Mouse (Mus musculus): ENCODE measurements around the gene Gm7271. TPM values are rescaled to one million over a fixed set of nuclear protein-coding genes. Genes with fewer than 3 reads are reported as not detected.

Gm7271 gene
- not detected in 2 replicates for polyA plus RNA-seq (2012; rRNA removed)

DNA sequence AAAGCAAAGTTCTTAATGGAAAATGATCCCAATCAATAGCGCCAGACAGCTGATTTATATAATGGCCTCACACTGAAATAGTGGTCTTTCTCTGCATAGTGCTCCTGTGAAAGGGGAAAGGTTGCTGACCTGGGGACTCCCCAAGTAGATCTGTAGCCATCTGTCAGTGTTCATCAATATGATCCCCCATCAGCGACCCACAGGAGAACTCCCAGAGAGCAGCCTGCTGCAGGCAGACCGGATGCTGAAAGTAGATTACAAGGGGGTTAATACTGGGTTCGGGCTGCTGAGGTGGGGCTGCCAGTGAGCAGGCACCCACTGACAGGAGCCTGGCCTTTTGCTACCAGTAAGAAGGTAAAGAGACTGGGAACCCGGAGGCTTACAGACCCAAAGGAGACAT lies at the start of gene Gm7271:
Gene Gm7271 (plus strand): TSS at position 230 of the 400 bp plus-strand sequence.
- no peak for DNase-seq (ENCODE audit: low read depth in 1 of 2, low spot score in 2 of 2)
- WGBS = 60% methylated on average over 5 of the region's 5 CpGs
- H3K27me3 ChIP-seq (ENCODE audit: control insufficient read depth, insufficient read depth, low read length) = no peaks in the 10 kb centered on the region

DNA sequence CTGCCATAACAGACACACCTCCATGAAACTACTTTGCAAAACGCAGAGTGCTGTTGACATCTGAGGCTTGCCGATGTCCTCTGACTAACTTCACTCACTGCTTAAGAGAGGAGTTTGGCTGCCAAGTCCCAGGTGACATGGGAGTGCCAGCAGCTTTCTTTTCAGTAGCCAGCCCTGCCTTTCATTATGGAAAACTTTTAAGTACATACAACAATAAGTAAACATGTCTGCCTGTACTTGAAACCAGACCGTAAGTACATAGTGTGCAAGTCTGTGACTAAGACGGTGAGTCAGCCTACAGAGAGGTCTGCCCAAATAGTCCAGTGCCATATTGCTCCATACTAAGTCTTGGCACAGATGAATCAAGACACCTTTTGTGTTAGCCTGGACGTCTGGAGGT lies 46.7 kb upstream of the Gm7271 start:
- no peak for DNase-seq (ENCODE audit: low read depth in 1 of 2, low spot score in 2 of 2)
- TF ChIP-seq CTCF (IDR thresholded peaks at IDR 0.05; ENCODE audit: extremely low read depth, insufficient read depth, insufficient read length, insufficient replicate concordance) = no peak
- TF ChIP-seq POLR2A (IDR thresholded peaks at IDR 0.05; ENCODE audit: low read depth, low read length) = no peak
- Histone ChIP-seq H3K27ac (ENCODE audit: insufficient read depth, low read length) (no peak overlapping the region), H3K4me3 (ENCODE audit: extremely low read depth, insufficient read depth, insufficient read length) (no peak overlapping the region), H3K36me3 (ENCODE audit: control insufficient read depth, insufficient read depth, low read length) (no peaks in the 10 kb centered on the region), H3K4me1 (ENCODE audit: control insufficient read depth, insufficient read depth, insufficient read length) (no peaks in the 10 kb centered on the region), H3K27me3 (ENCODE audit: control insufficient read depth, insufficient read depth, low read length) (no peaks in the 10 kb centered on the region)
- WGBS = 90% methylated on average over 5 of the region's 5 CpGs

More for the DNA sequence above, at the start of gene Gm7271:
- Histone ChIP-seq H3K36me3 (ENCODE audit: control insufficient read depth, insufficient read depth, low read length) (no peaks in the 10 kb centered on the region), H3K27ac (ENCODE audit: insufficient read depth, low read length) (no peak within 1 kb of the TSS), H3K4me1 (ENCODE audit: control insufficient read depth, insufficient read depth, insufficient read length) (no peaks in the 10 kb centered on the region), H3K4me3 (ENCODE audit: extremely low read depth, insufficient read depth, insufficient read length) (no peak within 1 kb of the TSS)
- TF ChIP-seq POLR2A (IDR thresholded peaks at IDR 0.05; ENCODE audit: low read depth, low read length) = no peak
- no peak for TF ChIP-seq CTCF (IDR thresholded peaks at IDR 0.05; ENCODE audit: extremely low read depth, insufficient read depth, insufficient read length, insufficient replicate concordance)

DNA sequence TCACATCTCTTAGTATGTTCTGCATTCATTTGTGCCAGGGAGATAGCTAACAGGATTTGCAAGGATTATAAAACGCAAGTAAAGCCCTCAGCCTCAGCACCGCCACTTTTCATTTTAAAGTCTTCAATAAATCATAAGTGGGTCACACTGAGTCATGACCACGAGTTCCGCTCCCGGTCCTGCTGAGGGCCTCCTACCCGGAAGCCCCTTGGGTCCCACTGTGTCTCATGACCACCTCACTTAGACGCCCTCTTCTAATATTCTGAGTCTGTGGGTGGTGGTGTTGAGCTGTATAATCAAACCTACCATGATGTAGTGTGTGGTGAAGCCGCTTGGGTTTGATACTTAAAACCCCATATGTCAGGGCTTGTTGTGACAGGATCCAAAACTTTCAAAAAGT lies 46.1 kb upstream of the Gm7271 start:
- no peak overlapping the region for H3K27ac ChIP-seq (ENCODE audit: insufficient read depth, low read length)
- H3K4me1 ChIP-seq (ENCODE audit: control insufficient read depth, insufficient read depth, insufficient read length) = no peaks in the 10 kb centered on the region
- H3K27me3 ChIP-seq (ENCODE audit: control insufficient read depth, insufficient read depth, low read length) = no peaks in the 10 kb centered on the region
- H3K36me3 ChIP-seq (ENCODE audit: control insufficient read depth, insufficient read depth, low read length) = no peaks in the 10 kb centered on the region
- no peak overlapping the region for H3K4me3 ChIP-seq (ENCODE audit: extremely low read depth, insufficient read depth, insufficient read length)
- 68% methylated on average over 8 of the region's 8 CpGs for WGBS
- no peak for DNase-seq (ENCODE audit: low read depth in 1 of 2, low spot score in 2 of 2)
- no peak for TF ChIP-seq POLR2A (IDR thresholded peaks at IDR 0.05; ENCODE audit: low read depth, low read length)
- no peak for TF ChIP-seq CTCF (IDR thresholded peaks at IDR 0.05; ENCODE audit: extremely low read depth, insufficient read depth, insufficient read length, insufficient replicate concordance)

GRCm38 (mm10) chr5:76441431-76441830 lies 42.4 kb upstream of the Gm7271 start:
- no peaks in the 10 kb centered on the region for H3K36me3 ChIP-seq (ENCODE audit: control insufficient read depth, insufficient read depth, low read length)
- no peak for DNase-seq (ENCODE audit: low read depth in 1 of 2, low spot score in 2 of 2)
- H3K4me1 ChIP-seq (ENCODE audit: control insufficient read depth, insufficient read depth, insufficient read length) = no peaks in the 10 kb centered on the region
- H3K27me3 ChIP-seq (ENCODE audit: control insufficient read depth, insufficient read depth, low read length) = no peaks in the 10 kb centered on the region
- 78% methylated on average over 4 of the region's 4 CpGs for WGBS
- no peak overlapping the region for H3K4me3 ChIP-seq (ENCODE audit: extremely low read depth, insufficient read depth, insufficient read length)
- TF ChIP-seq CTCF (IDR thresholded peaks at IDR 0.05; ENCODE audit: extremely low read depth, insufficient read depth, insufficient read length, insufficient replicate concordance) = no peak
- no peak for TF ChIP-seq POLR2A (IDR thresholded peaks at IDR 0.05; ENCODE audit: low read depth, low read length)
- no peak overlapping the region for H3K27ac ChIP-seq (ENCODE audit: insufficient read depth, low read length)

- Histone ChIP-seq H3K4me1 (ENCODE audit: control insufficient read depth, insufficient read depth, insufficient read length) (no peaks in the 10 kb centered on the region), H3K27me3 (ENCODE audit: control insufficient read depth, insufficient read depth, low read length) (no peaks in the 10 kb centered on the region), H3K27ac (ENCODE audit: insufficient read depth, low read length) (no peak overlapping the region), H3K36me3 (ENCODE audit: control insufficient read depth, insufficient read depth, low read length) (no peaks in the 10 kb centered on the region), H3K4me3 (ENCODE audit: extremely low read depth, insufficient read depth, insufficient read length) (no peak overlapping the region)
- 79% methylated on average over 2 of the region's 2 CpGs for WGBS
- DNase-seq (ENCODE audit: low read depth in 1 of 2, low spot score in 2 of 2) = no peak
- TF ChIP-seq CTCF (IDR thresholded peaks at IDR 0.05; ENCODE audit: extremely low read depth, insufficient read depth, insufficient read length, insufficient replicate concordance) (no peak), POLR2A (IDR thresholded peaks at IDR 0.05; ENCODE audit: low read depth, low read length) (no peak)
Observed at GRCm38 (mm10) chr5:76474931-76475330, 8.9 kb upstream of the Gm7271 start.

GRCm38 (mm10) chr5:76476873-76477272 lies 7.0 kb upstream of the Gm7271 start:
- Histone ChIP-seq H3K36me3 (ENCODE audit: control insufficient read depth, insufficient read depth, low read length) (no peaks in the 10 kb centered on the region), H3K4me1 (ENCODE audit: control insufficient read depth, insufficient read depth, insufficient read length) (no peaks in the 10 kb centered on the region), H3K27me3 (ENCODE audit: control insufficient read depth, insufficient read depth, low read length) (no peaks in the 10 kb centered on the region), H3K27ac (ENCODE audit: insufficient read depth, low read length) (no peak overlapping the region), H3K4me3 (ENCODE audit: extremely low read depth, insufficient read depth, insufficient read length) (no peak overlapping the region)
- no peak for DNase-seq (ENCODE audit: low read depth in 1 of 2, low spot score in 2 of 2)
- 84% methylated on average over 4 of the region's 4 CpGs for WGBS
- TF ChIP-seq POLR2A (IDR thresholded peaks at IDR 0.05; ENCODE audit: low read depth, low read length) = no peak
- no peak for TF ChIP-seq CTCF (IDR thresholded peaks at IDR 0.05; ENCODE audit: extremely low read depth, insufficient read depth, insufficient read length, insufficient replicate concordance)

- DNase-seq (ENCODE audit: low read depth in 1 of 2, low spot score in 2 of 2) = no peak
Observed at GRCm38 (mm10) chr5:76477764-76478163, 6.1 kb upstream of the Gm7271 start.

More at GRCm38 (mm10) chr5:76477764-76478163, 6.1 kb upstream of the Gm7271 start:
- H3K27ac ChIP-seq (ENCODE audit: insufficient read depth, low read length) = no peak overlapping the region
- no peaks in the 10 kb centered on the region for H3K27me3 ChIP-seq (ENCODE audit: control insufficient read depth, insufficient read depth, low read length)
- no peaks in the 10 kb centered on the region for H3K4me1 ChIP-seq (ENCODE audit: control insufficient read depth, insufficient read depth, insufficient read length)
- TF ChIP-seq CTCF (IDR thresholded peaks at IDR 0.05; ENCODE audit: extremely low read depth, insufficient read depth, insufficient read length, insufficient replicate concordance) (no peak), POLR2A (IDR thresholded peaks at IDR 0.05; ENCODE audit: low read depth, low read length) (no peak)
- H3K36me3 ChIP-seq (ENCODE audit: control insufficient read depth, insufficient read depth, low read length) = no peaks in the 10 kb centered on the region
- 61% methylated on average over 9 of the region's 9 CpGs for WGBS
- no peak overlapping the region for H3K4me3 ChIP-seq (ENCODE audit: extremely low read depth, insufficient read depth, insufficient read length)

All from spleen, adult 2 months (tissue).